In the genomic region with DNA sequence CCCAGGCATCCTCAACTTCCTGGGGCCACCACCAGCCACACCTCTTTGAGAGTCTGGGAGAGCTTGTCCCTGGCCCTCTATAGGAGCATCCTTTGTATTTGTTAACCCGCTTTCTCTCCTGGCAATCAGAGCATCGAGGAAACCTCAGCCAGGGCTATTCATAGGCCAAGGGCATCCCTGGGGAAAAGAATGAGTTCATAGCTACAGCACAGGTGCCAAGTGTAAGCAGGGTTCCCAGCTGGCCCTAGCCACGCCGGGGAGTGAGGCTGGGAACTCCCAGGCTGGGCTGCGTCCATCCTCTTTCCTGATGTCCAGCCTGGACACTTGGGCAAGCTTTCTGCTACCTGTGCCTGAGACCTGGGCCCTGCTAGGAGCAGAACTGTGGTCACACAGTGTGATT, we compare ENCODE assay signal across 10 mouse cellular contexts.
DNase-seq lines count a peak whose midpoint lies in the region; ATAC-seq and TF ChIP-seq lines count a peak whose summit lies in the region.
"Had no signal": no experiment of that assay in that cellular context is flagged by ENCODE, and none has a peak within 500 bp of the region (broad histone marks: within the 10 kb centered on the region; RNA-seq: fewer than 3 reads in every experiment).

No protein-coding gene starts in this region.

- DNase-seq in adrenal gland, adult 8-10 months: peak; percentile 6
- no peak for DNase-seq in adrenal gland, postnatal 25 days
- DNase-seq in midbrain, embryonic 11.5 days (ENCODE audit: low spot score, missing footprints): no peak
- DNase-seq in gastrocnemius, adult 18-20 months (ENCODE audit: low spot score): peak; percentile 44
- DNase-seq in hindbrain, postnatal 0 days (ENCODE audit: low spot score): peak; percentile 65
- DNase-seq in lung, postnatal 14 days: no peak
- DNase-seq in right cerebral cortex, adult 18-20 months: no peak

- H3K27ac ChIP-seq in midbrain, embryonic 16.5 days (ENCODE audit: low read length): no peak overlapping the region
- no peak overlapping the region for H3K27ac ChIP-seq in midbrain, embryonic 11.5 days (ENCODE audit: low read depth, low read length)
- H3K27ac ChIP-seq in hindbrain, postnatal 0 days: no peak overlapping the region
- H3K27ac ChIP-seq: liver, embryonic 15.5 days had no signal

- no peaks in the 10 kb centered on the region for H3K36me3 ChIP-seq in midbrain, embryonic 16.5 days (ENCODE audit: control insufficient read depth, insufficient read depth, low read length)
- no peaks in the 10 kb centered on the region for H3K36me3 ChIP-seq in midbrain, embryonic 11.5 days (ENCODE audit: control insufficient read depth, insufficient read depth, low read length)
- H3K36me3 ChIP-seq in hindbrain, postnatal 0 days (ENCODE audit: insufficient read depth, low read length): no peaks in the 10 kb centered on the region
- H3K36me3 ChIP-seq: liver, embryonic 15.5 days had no signal

- H3K4me1 ChIP-seq in midbrain, embryonic 16.5 days (ENCODE audit: control insufficient read depth, insufficient read depth, low read length): peaks cover 10% of the 10 kb centered on the region
- H3K4me1 ChIP-seq in midbrain, embryonic 11.5 days (ENCODE audit: control insufficient read depth, insufficient read depth, low read length): no peaks in the 10 kb centered on the region
- H3K4me1 ChIP-seq in hindbrain, postnatal 0 days (ENCODE audit: insufficient read depth, low read length): peaks cover 7% of the 10 kb centered on the region; the same call in 1 of the 2 replicates
- H3K4me1 ChIP-seq: liver, embryonic 15.5 days had no signal

- 57% methylated on average over 5 of the region's 5 CpGs for WGBS in midbrain, embryonic 16.5 days
- 71% methylated on average over 5 of the region's 5 CpGs for WGBS in midbrain, embryonic 11.5 days
- WGBS in hindbrain, postnatal 0 days: 30% methylated on average over 5 of the region's 5 CpGs

- no peak for TF ChIP-seq CTCF in hindbrain, postnatal 0 days (IDR thresholded peaks at IDR 0.05; ENCODE audit: low read depth)

- H3K9ac ChIP-seq in midbrain, embryonic 16.5 days (ENCODE audit: low read depth, low read length): no peak overlapping the region
- H3K9ac ChIP-seq in midbrain, embryonic 11.5 days (ENCODE audit: low read length): no peak overlapping the region
- H3K9ac ChIP-seq in hindbrain, postnatal 0 days (replicated peaks; ENCODE audit: low read length): no peak overlapping the region
- H3K9ac ChIP-seq: liver, embryonic 15.5 days had no signal

- no peak overlapping the region for H3K4me3 ChIP-seq in midbrain, embryonic 16.5 days (ENCODE audit: low read depth, low read length)
- H3K4me3 ChIP-seq in midbrain, embryonic 11.5 days (ENCODE audit: low read depth, low read length): no peak overlapping the region
- H3K4me3 ChIP-seq in hindbrain, postnatal 0 days (ENCODE audit: low read length): no peak overlapping the region
- H3K4me3 ChIP-seq: liver, embryonic 15.5 days had no signal

- 0 out of 2 replicates have a peak, but pooled peaks have one; percentile 62 for ATAC-seq in midbrain, embryonic 16.5 days
- ATAC-seq in midbrain, embryonic 11.5 days (ENCODE audit: low FRiP score): no peak
- no peak for ATAC-seq in hindbrain, postnatal 0 days
- ATAC-seq: Patski had no signal

- no peaks in the 10 kb centered on the region for H3K27me3 ChIP-seq in midbrain, embryonic 16.5 days (ENCODE audit: control insufficient read depth, insufficient read depth, low read depth, low read length)
- no peaks in the 10 kb centered on the region for H3K27me3 ChIP-seq in midbrain, embryonic 11.5 days (ENCODE audit: control insufficient read depth, insufficient read depth, low read length)
- H3K27me3 ChIP-seq in hindbrain, postnatal 0 days (ENCODE audit: insufficient read depth, low read length): no peaks in the 10 kb centered on the region
- H3K27me3 ChIP-seq: liver, embryonic 15.5 days had no signal

- H3K4me2 ChIP-seq in midbrain, embryonic 16.5 days (ENCODE audit: low read length): no peak overlapping the region
- no peak overlapping the region for H3K4me2 ChIP-seq in midbrain, embryonic 11.5 days
- no peak overlapping the region for H3K4me2 ChIP-seq in hindbrain, postnatal 0 days (ENCODE audit: low read depth, low read length)
- H3K4me2 ChIP-seq: liver, embryonic 15.5 days had no signal

- no peaks in the 10 kb centered on the region for H3K9me3 ChIP-seq in midbrain, embryonic 16.5 days (replicated peaks; ENCODE audit: control insufficient read depth, low read length, poor library complexity, severe bottlenecking)
- H3K9me3 ChIP-seq in midbrain, embryonic 11.5 days (ENCODE audit: control insufficient read depth, low read length): no peaks in the 10 kb centered on the region
- H3K9me3 ChIP-seq in hindbrain, postnatal 0 days (ENCODE audit: low read length): no peaks in the 10 kb centered on the region
- H3K9me3 ChIP-seq: liver, embryonic 15.5 days had no signal

Comparison
In these comparisons a context has a peak if more than half of its experiments do, and no peak if none do; other contexts are left out.
1. DNase-seq: peak in adrenal gland, adult 8-10 months (single experiment), gastrocnemius, adult 18-20 months (single experiment) and hindbrain, postnatal 0 days (single experiment); none in adrenal gland, postnatal 25 days (single experiment), midbrain, embryonic 11.5 days (single experiment), lung, postnatal 14 days (single experiment) and right cerebral cortex, adult 18-20 months (single experiment).